Mouse (Mus musculus) spleen, adult 2 months (tissue): ENCODE data around the gene Gm20388.

ENCODE experiments used
- CTCF ChIP-seq: fragments of 200-500 bp; IDR thresholded peaks from 2 replicates; pipeline ENCODE4 v1.5.1; 2011; ENCODE audit warnings: mild to moderate bottlenecking, inconsistent platforms; ENCODE audit not compliant: insufficient read depth, insufficient read length, insufficient replicate concordance; ENCODE audit errors: extremely low read depth
- POLR2A ChIP-seq: fragments of 200-500 bp; IDR thresholded peaks from 2 replicates; pipeline ENCODE4 v1.6.1; 2011; ENCODE audit warnings: low read depth, low read length, inconsistent platforms

DNA sequence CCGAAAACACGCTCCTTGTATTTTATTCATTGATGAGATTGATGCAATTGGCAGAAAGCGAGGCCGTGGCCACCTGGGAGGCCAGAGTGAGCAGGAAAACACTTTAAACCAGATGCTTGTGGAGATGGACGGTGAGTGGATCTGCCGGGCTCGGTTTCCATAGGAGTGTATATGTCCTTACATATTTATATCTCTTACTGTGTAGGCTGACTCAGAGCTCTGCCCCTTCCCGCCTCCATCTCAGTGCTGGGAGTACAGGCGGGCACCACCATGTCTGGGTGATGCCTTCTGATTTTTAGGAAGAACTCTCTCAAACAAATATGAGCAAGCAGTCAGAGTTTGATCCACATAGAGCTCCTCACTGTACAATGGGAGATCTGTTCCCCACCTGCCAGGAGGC is 3582.3 kb downstream of the Gm20388 start:
- TF ChIP-seq CTCF, result no peak
- no peak for TF ChIP-seq POLR2A
